Mouse (Mus musculus) MEL (cell line): ENCODE measurements at regions not wholly inside any gene's neighbourhood (a gene's known extent, or its start where the extent isn't known, plus 50 kb on each side); places are given as distances from the start of the nearest gene placed in this dataset.

ENCODE experiments used
- BHLHE40 ChIP-seq: IDR thresholded peaks from 2 replicates; pipeline ENCODE4 v1.6.1; 2012; ENCODE audit warnings: low read depth, mild to moderate bottlenecking, inconsistent platforms, low read length, improper control_type of control experiment, borderline replicate concordance
- CTCF ChIP-seq, 3 experiments: IDR thresholded peaks in 2 of 3; conservative IDR thresholded peaks in 1 of 3; 2 replicates each; pipeline ENCODE4 v1.5.1; 2011 to 2012; ENCODE audit warnings: low read length in 3 of 3, low read depth in 2 of 3, mild to moderate bottlenecking in 2 of 3, improper control_type of control experiment in 1 of 3, inconsistent platforms in 1 of 3, mixed read lengths in 1 of 3, moderate library complexity in 1 of 3; ENCODE audit not compliant: control insufficient read depth in 1 of 3, insufficient read depth in 1 of 3, poor library complexity in 1 of 3, severe bottlenecking in 1 of 3
- EP300 ChIP-seq, 2 experiments: IDR thresholded peaks; 2 replicates each; pipeline ENCODE4 v1.6.1; 2011; ENCODE audit warnings: improper control_type of control experiment in 2 of 2, low read length in 2 of 2, low read depth in 1 of 2, mild to moderate bottlenecking in 1 of 2
- ETS1 ChIP-seq: IDR thresholded peaks from 2 replicates; pipeline ENCODE4 v1.6.1; 2012; ENCODE audit warnings: low read depth, mild to moderate bottlenecking, inconsistent platforms, low read length, improper control_type of control experiment, moderate library complexity
- GABPA ChIP-seq: IDR thresholded peaks from 2 replicates; pipeline ENCODE4 v1.6.1; 2012; ENCODE audit warnings: low read depth, mild to moderate bottlenecking, inconsistent platforms, low read length, improper control_type of control experiment, moderate library complexity
- HCFC1 ChIP-seq: IDR thresholded peaks from 2 replicates; pipeline ENCODE4 v1.6.1; 2012; ENCODE audit warnings: low read depth, mild to moderate bottlenecking, inconsistent platforms, low read length, improper control_type of control experiment, moderate library complexity
- MAX ChIP-seq: IDR thresholded peaks from 2 replicates; pipeline ENCODE4 v1.6.1; 2011; ENCODE audit warnings: low read length, improper control_type of control experiment
- MAZ ChIP-seq: IDR thresholded peaks from 2 replicates; pipeline ENCODE4 v1.6.1; 2012; ENCODE audit warnings: low read depth, mild to moderate bottlenecking, inconsistent platforms, low read length, improper control_type of control experiment
- POLR2AphosphoS2 ChIP-seq: IDR thresholded peaks from 2 replicates; pipeline ENCODE4 v1.6.1; 2011; ENCODE audit warnings: low read length, improper control_type of control experiment
- RCOR1 ChIP-seq: IDR thresholded peaks from 2 replicates; pipeline ENCODE4 v1.6.1; 2012; ENCODE audit warnings: low read depth, mild to moderate bottlenecking, inconsistent platforms, low read length, improper control_type of control experiment
- SMC3 ChIP-seq: IDR thresholded peaks from 2 replicates; pipeline ENCODE4 v1.6.1; 2011; ENCODE audit warnings: low read depth, low read length, improper control_type of control experiment
- TCF12 ChIP-seq: IDR thresholded peaks from 2 replicates; pipeline ENCODE4 v1.6.1; 2014; ENCODE audit warnings: low read depth, mild to moderate bottlenecking, inconsistent platforms, low read length, improper control_type of control experiment, moderate library complexity
- UBTF ChIP-seq: IDR thresholded peaks from 2 replicates; pipeline ENCODE4 v1.6.1; 2012; ENCODE audit warnings: low read depth, mild to moderate bottlenecking, inconsistent platforms, low read length, improper control_type of control experiment, moderate library complexity, borderline replicate concordance; ENCODE audit not compliant: insufficient read depth
- USF2 ChIP-seq, 2 experiments: IDR thresholded peaks; 2 replicates each; pipeline ENCODE4 v1.6.1; 2011 to 2012; ENCODE audit warnings: improper control_type of control experiment in 2 of 2, low read length in 2 of 2, borderline replicate concordance in 1 of 2, inconsistent platforms in 1 of 2, low read depth in 1 of 2, mild to moderate bottlenecking in 1 of 2; ENCODE audit not compliant: insufficient read depth in 1 of 2

DNA sequence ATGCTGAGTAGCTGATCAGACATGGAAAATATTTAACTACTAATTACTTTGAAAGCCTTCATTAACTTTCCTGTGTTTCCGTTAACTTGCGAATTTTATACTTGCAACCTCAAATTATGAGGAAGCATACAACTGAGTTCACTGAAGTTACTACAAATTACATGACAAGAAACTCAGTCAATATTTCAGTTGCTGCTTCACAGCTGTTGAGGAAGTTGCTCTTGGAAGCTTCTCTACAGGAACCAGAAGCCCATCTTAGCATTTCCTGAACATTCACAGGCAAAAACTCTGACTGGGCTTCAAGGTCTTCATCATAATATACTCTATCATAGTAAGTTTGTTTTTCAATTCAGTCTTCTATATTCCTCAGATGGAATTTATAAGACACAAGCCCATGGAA lies 426.1 kb downstream of the Lipi start:
- TF ChIP-seq RCOR1: no peak
- no peak for TF ChIP-seq UBTF
- no peak for TF ChIP-seq POLR2AphosphoS2
- no peak for TF ChIP-seq TCF12
- no peak for TF ChIP-seq CTCF (IDR thresholded peaks at IDR 0.05 in 2 of 3, conservative IDR thresholded peaks at IDR 0.05 in 1 of 3; ENCODE audit: control insufficient read depth in 1 of 3, insufficient read depth in 1 of 3, low read depth in 2 of 3, low read length in 3 of 3, poor library complexity in 1 of 3, severe bottlenecking in 1 of 3)
- no peak for TF ChIP-seq MAZ
- no peak for TF ChIP-seq USF2 (IDR thresholded peaks at IDR 0.05; ENCODE audit: borderline replicate concordance in 1 of 2, insufficient read depth in 1 of 2, low read depth in 1 of 2, low read length in 2 of 2)
- TF ChIP-seq EP300 (IDR thresholded peaks at IDR 0.05; ENCODE audit: low read depth in 1 of 2, low read length in 2 of 2): no peak
- TF ChIP-seq SMC3: no peak
- no peak for TF ChIP-seq MAX
- no peak for TF ChIP-seq GABPA
- TF ChIP-seq HCFC1: no peak
- TF ChIP-seq BHLHE40: no peak
- TF ChIP-seq ETS1: no peak
